Mouse (Mus musculus) neural tube, embryonic 13.5 days (tissue): ENCODE measurements at regions not wholly inside any gene's neighbourhood (a gene's known extent, or its start where the extent isn't known, plus 50 kb on each side); places are given as distances from the start of the nearest gene placed in this dataset.

Experiments
- ATAC-seq: fragments of 200-750 bp; cut with Nextera tagmentation; 2 replicates; pipeline ENCODE4 v1.8.0; 2017; ENCODE audit warnings: low read depth, mild to moderate bottlenecking, moderate TSS enrichment, moderate library complexity
- H3K27ac ChIP-seq: fragments of 300-500 bp; sonication (generic); replicated peaks from 2 replicates; pipeline ENCODE4 v1.5.1; 2015; ENCODE audit warnings: moderate library complexity, mild to moderate bottlenecking, inconsistent platforms
- H3K27me3 ChIP-seq: fragments of 300-500 bp; sonication (generic); 2 replicates; pipeline ENCODE4 v1.6.1; 2015; ENCODE audit warnings: mild to moderate bottlenecking, inconsistent platforms
- H3K36me3 ChIP-seq: fragments of 300-500 bp; sonication (generic); 2 replicates; pipeline ENCODE4 v1.6.1; 2015; ENCODE audit warnings: mild to moderate bottlenecking, inconsistent platforms
- H3K4me1 ChIP-seq: fragments of 300-500 bp; sonication (generic); replicated peaks from 2 replicates; pipeline ENCODE4 v1.6.1; 2015; ENCODE audit warnings: inconsistent platforms
- H3K4me2 ChIP-seq: fragments of 300-500 bp; sonication (generic); 2 replicates; pipeline ENCODE4 v1.6.1; 2015; ENCODE audit warnings: inconsistent platforms, mild to moderate bottlenecking, moderate library complexity
- H3K4me3 ChIP-seq: fragments of 300-500 bp; sonication (generic); 2 replicates; pipeline ENCODE4 v1.5.1; 2015; ENCODE audit warnings: mild to moderate bottlenecking, inconsistent platforms
- H3K9ac ChIP-seq: fragments of 300-500 bp; sonication (generic); 2 replicates; pipeline ENCODE4 v1.6.1; 2015; ENCODE audit warnings: moderate library complexity, mild to moderate bottlenecking, inconsistent platforms
- H3K9me3 ChIP-seq: fragments of 300-500 bp; sonication (generic); 2 replicates; pipeline ENCODE4 v1.6.1; 2016; ENCODE audit warnings: inconsistent platforms
- WGBS: fragments of 180-500 bp; shearing (Covaris S2); methylation state at CpG from one replicate; pipeline ENCODE4 v1.1.7; 2015; 5-methylcytosine and 5-hydroxymethylcytosine counted together

GRCm38 (mm10) chr2:147269171-147269570, 75.1 kb upstream of the Nkx2-2 start:
- 84% methylated on average over 1 of the region's 1 CpGs for WGBS
- ATAC-seq, result no peak
- Histone ChIP-seq H3K9ac (no peak overlapping the region), H3K36me3 (no peaks in the 10 kb centered on the region), H3K4me3 (no peak overlapping the region), H3K4me1 (peaks cover 11% of the 10 kb centered on the region; the same call in 1 of the 2 replicates), H3K9me3 (no peaks in the 10 kb centered on the region), H3K27me3 (no peaks in the 10 kb centered on the region), H3K27ac (no peak overlapping the region), H3K4me2 (no peak overlapping the region)

- no peak overlapping the region for H3K4me2 ChIP-seq
- 49% methylated on average over 5 of the region's 5 CpGs for WGBS
- no peaks in the 10 kb centered on the region for H3K36me3 ChIP-seq
- H3K9ac ChIP-seq, result no peak overlapping the region
- no peak overlapping the region for H3K4me3 ChIP-seq
- peak overlapping the region; percentile 50; the same call in 1 of the 2 replicates for H3K27ac ChIP-seq
- peak; percentile 59 for ATAC-seq
- H3K9me3 ChIP-seq, result no peaks in the 10 kb centered on the region
- no peaks in the 10 kb centered on the region for H3K27me3 ChIP-seq
- H3K4me1 ChIP-seq, result peaks cover 11% of the 10 kb centered on the region; the same call in 1 of the 2 replicates
These were observed 73.9 kb upstream of the Nkx2-2 start for GRCm38 (mm10) chr2:147267901-147268300.

DNA sequence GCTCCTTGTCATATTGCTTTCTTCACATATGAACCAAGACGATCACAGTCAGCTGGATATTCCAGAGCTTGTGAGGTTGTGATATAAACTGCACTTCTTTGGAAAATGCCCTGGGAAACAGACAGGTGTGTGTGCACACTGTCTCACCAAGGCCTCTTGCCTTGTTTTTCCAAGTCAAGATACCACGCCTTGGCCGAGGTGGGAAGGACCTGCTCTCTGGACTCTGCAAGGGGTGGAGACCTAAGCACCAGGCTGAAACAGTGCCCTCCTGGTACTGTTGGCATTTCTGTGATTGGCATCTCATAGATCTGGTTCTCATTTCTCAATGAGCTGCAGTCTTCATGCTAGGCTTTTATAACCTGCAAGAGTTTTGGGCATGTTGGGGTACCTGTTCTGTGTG, 73.2 kb upstream of the Nkx2-2 start:
- 94% methylated on average over 3 of the region's 3 CpGs for WGBS

DNA sequence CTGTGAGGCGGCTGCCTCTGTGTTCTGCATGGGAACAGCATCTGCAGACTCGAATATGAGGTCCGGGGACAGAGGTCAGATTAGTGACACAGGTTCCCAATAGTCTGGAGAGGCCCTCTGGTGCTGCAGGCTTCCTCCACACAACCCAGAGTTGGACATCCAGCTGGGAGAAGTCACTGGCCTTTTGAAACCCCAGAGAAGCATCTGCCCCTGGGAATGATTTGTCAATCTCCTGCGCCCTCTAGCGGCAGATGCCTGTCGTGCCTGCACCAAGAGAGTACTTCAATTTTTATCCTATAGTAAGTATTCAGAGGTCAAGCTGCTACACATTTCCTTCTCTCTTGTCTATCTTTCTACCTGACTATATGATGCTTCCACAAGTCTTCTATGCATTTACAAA, 62.7 kb upstream of the Nkx2-2 start:
- Histone ChIP-seq H3K4me2 (no peak overlapping the region), H3K4me3 (no peak overlapping the region), H3K9me3 (no peaks in the 10 kb centered on the region), H3K36me3 (no peaks in the 10 kb centered on the region), H3K4me1 (no peaks in the 10 kb centered on the region), H3K9ac (no peak overlapping the region), H3K27me3 (peaks cover 8% of the 10 kb centered on the region), H3K27ac (no peak overlapping the region)
- ATAC-seq, result 0 out of 2 replicates have a peak, but pooled peaks have one; percentile 27
- 17% methylated on average over 6 of the region's 6 CpGs for WGBS

More for the DNA sequence above, 73.2 kb upstream of the Nkx2-2 start:
- H3K4me3 ChIP-seq, result no peak overlapping the region
- H3K4me2 ChIP-seq, result no peak overlapping the region
- H3K9me3 ChIP-seq, result no peaks in the 10 kb centered on the region
- peaks cover 11% of the 10 kb centered on the region; the same call in 1 of the 2 replicates for H3K4me1 ChIP-seq
- no peak for ATAC-seq
- no peaks in the 10 kb centered on the region for H3K36me3 ChIP-seq
- H3K27ac ChIP-seq, result no peak overlapping the region
- no peaks in the 10 kb centered on the region for H3K27me3 ChIP-seq
- H3K9ac ChIP-seq, result no peak overlapping the region

GRCm38 (mm10) chr2:147254944-147255343, 60.9 kb upstream of the Nkx2-2 start:
- WGBS, result 87% methylated on average over 3 of the region's 3 CpGs
- no peak overlapping the region for H3K9ac ChIP-seq
- no peak for ATAC-seq
- no peaks in the 10 kb centered on the region for H3K36me3 ChIP-seq
- H3K27ac ChIP-seq, result no peak overlapping the region
- no peaks in the 10 kb centered on the region for H3K4me1 ChIP-seq
- peaks cover 8% of the 10 kb centered on the region for H3K27me3 ChIP-seq
- H3K9me3 ChIP-seq, result no peaks in the 10 kb centered on the region
- no peak overlapping the region for H3K4me2 ChIP-seq
- H3K4me3 ChIP-seq, result no peak overlapping the region

- no peaks in the 10 kb centered on the region for H3K9me3 ChIP-seq
- H3K36me3 ChIP-seq, result no peaks in the 10 kb centered on the region
- no peak overlapping the region for H3K9ac ChIP-seq
- peaks cover 8% of the 10 kb centered on the region for H3K27me3 ChIP-seq
- 45% methylated on average over 5 of the region's 5 CpGs for WGBS
- no peaks in the 10 kb centered on the region for H3K4me1 ChIP-seq
- H3K27ac ChIP-seq, result no peak overlapping the region
- no peak overlapping the region for H3K4me3 ChIP-seq
- ATAC-seq, result no peak
- H3K4me2 ChIP-seq, result no peak overlapping the region
These were observed 60.1 kb upstream of the Nkx2-2 start for GRCm38 (mm10) chr2:147254137-147254536.

DNA sequence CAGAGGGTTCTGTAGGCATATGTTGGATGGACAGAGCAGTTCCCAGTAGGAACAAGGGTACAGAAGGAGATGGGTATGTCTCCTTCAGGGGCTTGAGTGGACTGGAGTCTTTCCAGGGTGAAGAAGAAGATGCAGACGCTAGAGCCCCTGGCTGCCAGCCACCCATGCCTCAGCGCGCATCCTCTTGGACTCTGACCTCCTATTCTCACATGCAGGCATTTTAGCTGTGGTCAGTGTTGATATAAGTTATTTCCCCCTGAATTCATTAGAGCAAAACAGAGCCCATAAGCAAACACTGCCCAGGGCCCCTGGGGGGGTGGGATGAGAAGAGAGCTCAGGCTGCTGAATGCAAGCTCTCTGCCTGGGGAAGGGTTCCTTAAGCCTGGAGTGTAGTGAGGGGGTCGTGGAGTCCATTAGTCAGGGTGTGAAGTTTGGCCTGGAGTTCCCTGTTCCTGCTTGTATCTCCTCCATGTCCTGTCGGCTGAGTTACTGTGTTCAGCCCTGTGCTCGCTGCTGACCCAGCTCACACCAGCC, 54.0 kb upstream of the Nkx2-2 start:
- no peak overlapping the region for H3K27ac ChIP-seq
- 88% methylated on average over 6 of the region's 6 CpGs for WGBS
- ATAC-seq, result no peak
- no peaks in the 10 kb centered on the region for H3K36me3 ChIP-seq
- no peaks in the 10 kb centered on the region for H3K27me3 ChIP-seq
- H3K4me3 ChIP-seq, result no peak overlapping the region
- H3K9ac ChIP-seq, result no peak overlapping the region
- H3K4me1 ChIP-seq, result no peaks in the 10 kb centered on the region
- no peaks in the 10 kb centered on the region for H3K9me3 ChIP-seq
- H3K4me2 ChIP-seq, result no peak overlapping the region

DNA sequence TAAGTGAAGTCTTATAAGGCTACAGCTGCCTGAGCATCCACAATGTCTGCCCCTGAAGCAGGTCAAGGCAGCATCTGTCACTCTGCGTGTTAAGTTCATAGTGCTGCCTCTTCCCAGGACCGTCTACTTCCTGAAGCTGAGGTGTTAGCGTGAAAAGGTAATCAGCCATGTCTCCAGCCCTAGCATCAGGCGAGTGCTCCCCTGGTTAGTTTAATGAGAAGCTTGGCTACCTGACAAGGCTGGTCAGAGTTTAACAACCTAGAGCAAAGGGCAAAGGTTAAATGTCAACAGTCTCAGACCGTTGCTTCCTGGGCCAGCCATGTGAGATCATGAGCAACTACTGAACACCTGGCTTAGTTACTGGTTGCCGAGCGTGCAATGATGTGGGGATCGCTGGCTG, 53.2 kb upstream of the Nkx2-2 start:
- Histone ChIP-seq H3K9ac (no peak overlapping the region), H3K4me2 (no peak overlapping the region), H3K27ac (no peak overlapping the region), H3K36me3 (no peaks in the 10 kb centered on the region), H3K9me3 (no peaks in the 10 kb centered on the region), H3K4me3 (no peak overlapping the region), H3K27me3 (no peaks in the 10 kb centered on the region), H3K4me1 (no peaks in the 10 kb centered on the region)
- WGBS, result 87% methylated on average over 8 of the region's 8 CpGs
- no peak for ATAC-seq

GRCm38 (mm10) chr2:147244406-147244805, 50.4 kb upstream of the Nkx2-2 start:
- no peaks in the 10 kb centered on the region for H3K27me3 ChIP-seq

More at GRCm38 (mm10) chr2:147244406-147244805, 50.4 kb upstream of the Nkx2-2 start:
- H3K27ac ChIP-seq, result no peak overlapping the region
- no peak for ATAC-seq
- H3K4me2 ChIP-seq, result no peak overlapping the region
- WGBS, result 89% methylated on average over 1 of the region's 1 CpGs
- no peaks in the 10 kb centered on the region for H3K4me1 ChIP-seq
- no peak overlapping the region for H3K9ac ChIP-seq
- no peak overlapping the region for H3K4me3 ChIP-seq
- H3K9me3 ChIP-seq, result no peaks in the 10 kb centered on the region
- H3K36me3 ChIP-seq, result no peaks in the 10 kb centered on the region
